Mouse (Mus musculus) splenic B cell, adult 2 months (primary cell): ENCODE measurements around the gene Sema6d.
A peak's percentile ranks its signal among the peaks of the same experiment; 100 is the strongest.

Source experiments
- DNase-seq: peaks from one replicate; pipeline ENCODE4 v3.0.0-alpha.2; 2011; ENCODE audit warnings: low read depth, low spot score
- H3K27me3 ChIP-seq: 2 replicates; pipeline ENCODE4 v1.6.1; 2012; ENCODE audit warnings: mild to moderate bottlenecking, low read length, moderate library complexity, mixed read lengths; ENCODE audit not compliant: control insufficient read depth, poor library complexity, insufficient read depth, severe bottlenecking
- H3K36me3 ChIP-seq: 2 replicates; pipeline ENCODE4 v1.6.1; 2012; ENCODE audit warnings: mild to moderate bottlenecking, low read length, moderate library complexity, mixed read lengths; ENCODE audit not compliant: control insufficient read depth, poor library complexity, insufficient read depth, severe bottlenecking

Gene Sema6d

DNA sequence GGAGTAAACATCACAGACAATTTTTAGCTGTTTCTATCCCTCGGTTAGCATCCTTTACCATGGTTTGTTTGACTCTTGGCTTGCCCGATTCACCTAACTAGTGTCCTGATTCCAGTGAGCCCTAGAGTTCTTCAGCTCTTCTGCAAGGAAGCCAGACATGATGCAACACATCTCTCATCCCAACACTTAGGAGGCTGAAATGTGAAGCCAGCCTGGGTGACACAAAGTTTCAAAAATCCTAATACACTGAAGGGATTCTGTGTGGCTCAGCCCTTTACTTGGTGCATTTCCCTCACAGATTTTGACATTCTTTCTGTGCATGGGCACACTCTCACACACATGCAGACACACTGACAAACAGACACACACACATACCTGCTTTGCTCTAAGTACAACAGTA is 560.8 kb downstream of the Sema6d start:
- DNase-seq = no peak
- Histone ChIP-seq H3K27me3 (no peaks in the 10 kb centered on the region), H3K36me3 (no peaks in the 10 kb centered on the region)

- no peaks in the 10 kb centered on the region for H3K27me3 ChIP-seq
- no peak for DNase-seq
- H3K36me3 ChIP-seq = no peaks in the 10 kb centered on the region
Observed at GRCm38 (mm10) chr2:124651146-124651545, 561.4 kb downstream of the Sema6d start.

- Histone ChIP-seq H3K36me3 (no peaks in the 10 kb centered on the region), H3K27me3 (no peaks in the 10 kb centered on the region)
- no peak for DNase-seq
Observed at GRCm38 (mm10) chr2:124653161-124653560, 563.4 kb downstream of the Sema6d start.

DNA sequence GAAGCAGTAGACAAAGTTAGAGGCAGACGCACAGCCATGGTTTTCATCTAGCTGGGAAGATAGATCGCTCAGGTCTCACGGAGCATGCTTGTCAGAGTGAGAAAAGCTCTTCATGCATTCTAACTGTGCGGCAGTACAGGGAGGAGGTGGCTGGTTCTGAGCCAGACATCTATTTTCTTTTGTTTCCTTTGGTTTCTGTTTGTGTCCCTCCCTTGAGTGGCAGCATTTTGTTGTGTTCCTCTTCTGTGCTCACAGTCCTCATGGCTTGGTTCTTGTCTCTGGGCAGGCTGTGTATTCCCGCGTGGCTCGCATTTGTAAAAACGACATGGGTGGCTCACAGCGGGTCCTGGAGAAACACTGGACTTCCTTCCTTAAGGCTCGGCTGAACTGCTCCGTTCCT is 567.6 kb downstream of the Sema6d start:
- no peak for DNase-seq

DNA sequence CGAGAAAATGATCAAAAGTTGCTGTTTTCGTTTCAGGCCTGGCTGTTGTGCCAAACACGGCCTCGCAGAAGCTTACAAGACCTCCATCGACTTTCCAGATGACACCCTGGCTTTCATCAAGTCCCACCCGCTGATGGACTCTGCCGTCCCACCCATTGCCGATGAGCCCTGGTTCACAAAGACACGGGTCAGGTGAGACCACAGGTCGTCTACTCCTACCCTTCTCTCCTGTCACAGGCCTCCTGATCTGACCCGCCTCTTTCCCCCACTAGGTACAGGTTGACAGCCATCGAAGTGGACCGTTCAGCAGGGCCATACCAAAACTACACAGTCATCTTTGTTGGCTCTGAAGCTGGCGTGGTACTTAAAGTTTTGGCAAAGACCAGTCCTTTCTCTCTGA is 568.6 kb downstream of the Sema6d start:
- no peaks in the 10 kb centered on the region for H3K36me3 ChIP-seq
- DNase-seq = no peak
- no peaks in the 10 kb centered on the region for H3K27me3 ChIP-seq

More for the DNA sequence above, 567.6 kb downstream of the Sema6d start:
- no peaks in the 10 kb centered on the region for H3K36me3 ChIP-seq
- H3K27me3 ChIP-seq = no peaks in the 10 kb centered on the region

DNA sequence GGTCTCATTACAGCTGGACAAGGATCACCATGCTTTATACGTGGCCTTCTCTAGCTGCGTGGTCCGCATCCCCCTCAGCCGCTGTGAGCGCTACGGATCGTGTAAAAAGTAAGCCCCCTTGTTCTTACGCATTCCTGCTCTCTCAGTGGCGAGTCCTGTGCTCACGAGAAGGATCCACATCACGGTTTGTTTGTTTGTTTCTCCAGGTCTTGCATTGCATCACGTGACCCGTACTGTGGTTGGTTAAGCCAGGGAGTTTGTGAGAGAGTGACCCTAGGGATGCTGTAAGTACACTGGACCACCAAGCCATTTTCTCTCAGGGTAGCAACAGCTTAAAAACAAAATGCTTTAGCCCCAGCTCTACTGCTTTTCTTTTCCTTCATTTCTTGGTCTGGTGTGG is 569.8 kb downstream of the Sema6d start:
- no peak for DNase-seq
- Histone ChIP-seq H3K27me3 (no peaks in the 10 kb centered on the region), H3K36me3 (no peaks in the 10 kb centered on the region)

GRCm38 (mm10) chr2:124660686-124661085 is 570.9 kb downstream of the Sema6d start:
- Histone ChIP-seq H3K36me3 (no peaks in the 10 kb centered on the region), H3K27me3 (no peaks in the 10 kb centered on the region)
- DNase-seq = no peak

DNA sequence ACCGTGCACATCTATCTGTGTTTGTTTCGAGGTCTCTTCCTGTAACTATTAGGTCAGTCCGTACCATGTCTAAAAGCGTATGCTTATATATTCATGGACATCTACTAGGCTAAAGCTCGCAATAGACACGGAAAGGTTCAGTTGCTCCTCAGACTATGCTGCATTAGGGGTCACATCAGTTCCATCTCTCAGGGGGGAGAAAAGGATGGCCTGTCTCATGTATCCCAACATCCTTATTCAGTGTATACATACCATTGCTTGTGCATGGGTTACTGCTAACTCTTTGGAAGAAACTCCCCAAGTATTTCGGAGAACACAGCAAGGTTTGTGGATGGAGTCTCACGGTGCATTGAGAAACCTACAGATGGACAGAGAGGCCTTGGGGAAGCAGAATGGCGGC is 571.5 kb downstream of the Sema6d start:
- no peak for DNase-seq
- Histone ChIP-seq H3K27me3 (no peaks in the 10 kb centered on the region), H3K36me3 (no peaks in the 10 kb centered on the region)

DNA sequence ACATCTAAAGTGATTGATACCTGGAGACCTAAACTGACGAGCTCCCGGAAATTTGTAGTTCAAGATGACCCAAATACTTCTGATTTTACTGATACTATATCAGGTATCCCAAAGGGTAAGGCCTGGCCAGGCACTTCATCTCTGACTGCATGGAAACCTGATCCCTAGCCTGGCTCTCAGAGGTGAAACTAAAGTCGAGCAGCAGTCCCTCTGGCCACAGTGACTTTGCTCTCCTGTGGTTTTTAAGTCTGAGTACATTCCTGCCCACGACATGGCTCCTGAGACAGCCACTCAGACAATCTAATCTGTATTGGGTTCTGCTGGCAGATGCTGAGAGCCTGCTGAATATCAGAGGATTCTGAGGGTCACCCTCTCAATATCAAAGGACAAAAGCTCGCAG is 572.5 kb downstream of the Sema6d start:
- Histone ChIP-seq H3K36me3 (no peaks in the 10 kb centered on the region), H3K27me3 (no peaks in the 10 kb centered on the region)
- DNase-seq = no peak

- no peaks in the 10 kb centered on the region for H3K27me3 ChIP-seq
- no peaks in the 10 kb centered on the region for H3K36me3 ChIP-seq
- DNase-seq = no peak
Observed at GRCm38 (mm10) chr2:124664191-124664590, 574.4 kb downstream of the Sema6d start.

DNA sequence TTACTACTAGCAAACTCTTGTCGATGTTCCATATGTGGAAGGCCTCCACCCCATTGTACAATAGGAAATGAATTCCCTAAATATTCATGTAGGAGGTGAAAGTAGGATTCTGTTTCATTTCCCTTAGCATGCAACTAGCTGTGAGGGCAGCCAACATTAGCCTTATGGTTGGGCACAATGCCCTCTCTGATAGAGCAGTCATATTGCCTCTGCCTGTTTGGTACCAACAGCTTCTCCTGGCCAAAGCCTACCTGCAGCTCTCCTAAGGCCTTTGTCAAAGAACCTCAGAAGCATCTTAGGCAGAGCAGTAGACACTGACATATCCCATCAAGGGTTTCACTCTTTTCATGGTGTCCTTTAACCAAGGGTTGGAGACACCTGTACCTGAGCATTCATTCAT is 578.7 kb downstream of the Sema6d start:
- Histone ChIP-seq H3K27me3 (no peaks in the 10 kb centered on the region), H3K36me3 (no peaks in the 10 kb centered on the region)
- no peak for DNase-seq

DNA sequence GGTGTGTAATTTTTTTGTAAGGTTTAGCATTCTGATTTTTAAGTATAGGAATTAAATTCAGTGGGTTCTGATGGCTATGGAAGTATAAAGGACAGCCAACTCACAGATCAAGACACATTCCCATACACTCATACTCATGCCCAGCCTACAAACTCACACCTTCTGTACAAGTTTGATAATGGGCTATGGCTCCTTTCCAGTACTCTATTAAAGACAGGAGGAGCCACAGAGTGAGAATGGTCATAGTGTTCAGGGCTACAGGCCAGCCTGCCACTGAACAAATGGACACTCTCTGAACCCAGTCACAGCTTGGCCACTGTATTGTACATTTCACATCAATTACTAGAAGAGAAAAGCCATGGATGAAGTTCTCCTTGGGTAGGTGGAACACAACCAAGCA is 583.3 kb downstream of the Sema6d start:
- Histone ChIP-seq H3K36me3 (no peaks in the 10 kb centered on the region), H3K27me3 (no peaks in the 10 kb centered on the region)
- no peak for DNase-seq

DNA sequence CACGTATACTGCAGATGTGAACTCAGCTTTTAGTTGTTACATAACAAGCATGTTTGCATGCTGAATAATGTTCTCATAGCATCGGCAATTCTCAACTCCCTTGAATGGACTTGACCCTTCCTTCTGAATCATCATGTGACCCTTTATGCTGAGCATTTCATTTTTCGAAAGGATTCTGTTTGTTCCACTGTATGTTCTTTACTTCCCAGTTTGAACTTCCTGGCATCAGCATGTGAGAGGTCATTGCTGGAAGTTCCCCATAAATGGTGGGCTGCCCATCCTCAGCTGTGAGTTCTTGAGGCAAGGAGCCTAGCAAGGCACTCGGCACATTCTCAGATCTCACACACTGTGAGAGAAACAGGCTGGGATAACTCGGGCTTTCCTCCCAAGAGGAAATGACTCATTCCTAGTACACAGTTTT is 594.7 kb downstream of the Sema6d start:
- DNase-seq = no peak
- H3K36me3 ChIP-seq = no peaks in the 10 kb centered on the region

GRCm38 (mm10) chr2:124690372-124690771 is 600.6 kb downstream of the Sema6d start:
- Histone ChIP-seq H3K36me3 (no peaks in the 10 kb centered on the region), H3K27me3 (no peaks in the 10 kb centered on the region)
- DNase-seq = no peak

More for the DNA sequence above, 594.7 kb downstream of the Sema6d start:
- no peaks in the 10 kb centered on the region for H3K27me3 ChIP-seq

DNA sequence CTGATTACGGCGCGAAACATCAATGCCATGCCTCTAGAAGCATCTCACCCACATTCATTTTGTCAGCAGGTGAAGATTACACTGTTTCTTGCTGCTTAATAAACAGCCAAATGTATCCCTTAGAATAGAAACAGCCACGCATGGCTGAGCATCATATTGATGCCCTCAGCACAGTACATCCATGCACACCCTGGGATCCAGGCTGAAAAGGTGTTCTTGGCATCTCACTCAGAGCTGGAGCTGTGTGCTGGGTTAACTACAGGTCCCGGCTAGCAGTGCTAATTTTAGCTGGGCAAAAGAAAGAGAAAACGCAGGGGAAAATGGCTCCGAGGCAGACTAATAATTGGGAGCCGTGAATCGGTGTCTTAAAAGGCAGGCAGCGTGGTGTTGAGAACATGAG is 612.9 kb downstream of the Sema6d start:
- H3K27me3 ChIP-seq = no peaks in the 10 kb centered on the region
- no peak for DNase-seq
- no peaks in the 10 kb centered on the region for H3K36me3 ChIP-seq

DNA sequence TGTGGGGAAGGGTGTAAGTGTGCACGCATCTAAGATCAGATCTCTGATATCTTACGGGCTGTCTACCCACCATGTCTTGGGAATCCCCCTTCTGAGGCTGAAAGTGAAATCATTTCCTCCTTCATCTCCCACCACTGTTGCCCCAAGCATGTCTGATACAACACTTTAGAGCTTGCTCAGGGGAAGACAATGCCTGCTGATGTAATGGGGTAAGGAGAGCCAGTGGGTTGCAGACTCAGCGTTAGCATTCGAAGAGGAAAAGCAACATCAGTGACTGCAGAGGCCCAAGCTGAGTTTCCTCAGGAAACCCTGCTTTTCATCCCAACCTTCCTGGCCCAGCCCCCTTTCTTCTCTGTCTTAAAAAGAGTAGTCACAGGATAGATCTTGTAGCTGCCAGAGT is 615.2 kb downstream of the Sema6d start:
- H3K27me3 ChIP-seq = no peaks in the 10 kb centered on the region
- peak; percentile 52 for DNase-seq
- no peaks in the 10 kb centered on the region for H3K36me3 ChIP-seq
